Mouse (Mus musculus): ENCODE results near the gene Gskip.

Gskip gene

DNA sequence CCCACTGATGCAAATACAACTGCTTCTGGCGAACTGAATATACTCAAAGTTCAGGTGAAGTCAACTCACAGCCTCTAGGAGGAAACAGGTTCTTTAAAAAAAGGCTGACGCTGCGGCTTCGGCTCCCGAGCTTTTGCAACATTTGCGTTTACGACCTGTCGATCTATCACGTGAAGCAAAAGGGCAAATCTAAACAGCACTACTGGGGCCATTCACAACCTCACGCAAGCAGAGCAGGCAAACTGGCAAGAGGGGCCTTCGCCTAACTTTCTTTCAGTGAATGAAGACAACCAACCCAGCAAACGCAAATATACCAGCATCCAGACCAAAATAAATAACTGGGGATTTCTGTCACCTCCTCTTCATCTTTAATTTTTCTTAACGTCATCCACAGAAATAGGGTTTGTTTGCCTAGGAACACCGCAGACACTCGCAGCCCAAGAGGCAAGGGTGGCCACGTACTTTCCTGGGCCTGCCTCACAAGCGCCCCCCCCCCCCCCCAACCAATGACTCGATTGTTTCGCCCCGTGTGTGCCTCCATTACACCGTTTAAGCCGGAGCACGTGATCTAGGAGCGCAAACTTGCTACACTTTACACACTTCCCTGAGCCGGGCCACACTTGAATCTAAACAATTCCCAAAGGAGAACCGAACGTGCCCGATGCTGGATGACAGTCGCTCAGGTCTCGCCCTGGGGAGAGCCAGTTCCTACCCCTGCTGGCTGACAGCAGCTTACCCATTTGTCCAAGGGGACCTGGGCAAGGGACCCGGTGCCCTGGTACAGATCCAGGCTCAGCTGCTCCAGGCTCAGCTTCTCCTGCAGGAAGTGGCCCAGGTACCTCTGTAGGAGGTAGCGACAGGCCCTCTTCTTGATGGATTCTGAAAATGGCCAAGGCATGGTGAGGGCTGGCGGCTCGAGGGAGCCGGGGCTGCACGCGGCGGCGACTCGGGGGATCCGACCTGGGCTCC lies at the start of gene Gskip:
TSS of gene Gskip (plus strand) at position 897 of the 969 bp plus-strand sequence.
- peak; percentile 56 for DNase-seq (ENCODE audit: low spot score)

GRCm38 (mm10) chr12:105636551-105636950 lies 48.1 kb upstream of the Gskip start:
- DNase-seq (ENCODE audit: low spot score): no peak

DNA sequence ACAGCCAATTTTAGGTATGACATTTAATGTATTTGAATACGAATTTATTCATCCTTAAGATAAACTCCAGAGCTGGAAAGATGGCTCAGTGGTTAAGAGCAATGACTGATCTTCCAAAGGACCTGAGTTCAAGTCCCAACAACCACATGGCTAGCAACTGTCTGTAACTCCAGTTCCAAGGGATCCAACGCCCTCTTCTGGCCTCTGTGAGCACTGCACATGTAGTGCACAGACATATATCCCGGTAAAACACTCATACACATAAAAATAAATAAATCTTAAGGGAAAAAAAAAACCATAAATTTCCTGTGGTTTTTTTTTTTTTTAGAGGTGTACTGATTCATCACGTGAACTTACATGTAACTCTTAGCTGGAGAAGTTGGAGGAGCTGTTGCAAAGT lies 47.1 kb upstream of the Gskip start:
- no peak for DNase-seq (ENCODE audit: low spot score)

GRCm38 (mm10) chr12:105642770-105643321 lies 41.8 kb upstream of the Gskip start:
- DNase-seq (ENCODE audit: low spot score): no peak

- DNase-seq (ENCODE audit: low spot score): no peak
These were observed 28.8 kb upstream of the Gskip start for GRCm38 (mm10) chr12:105655850-105656249.

DNA sequence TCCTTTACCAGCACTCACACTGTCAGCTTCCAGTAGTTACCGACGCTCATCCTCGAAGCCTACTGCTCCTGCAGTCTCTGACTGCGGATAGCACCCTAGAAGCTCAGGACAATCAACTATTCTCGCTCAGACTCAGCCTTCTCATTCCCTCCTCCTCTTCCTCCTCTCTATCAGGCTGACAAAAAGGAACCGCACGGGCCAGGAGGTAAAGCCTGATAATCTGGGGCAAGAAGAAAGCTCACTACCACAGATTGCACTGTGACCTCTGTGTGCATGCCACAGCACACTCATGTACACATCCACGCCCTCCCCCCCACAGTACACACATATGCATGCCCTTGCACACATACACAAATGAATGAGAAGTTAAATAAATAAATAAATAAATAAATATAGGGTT lies 8.4 kb upstream of the Gskip start:
- no peak for DNase-seq (ENCODE audit: low spot score)

DNA sequence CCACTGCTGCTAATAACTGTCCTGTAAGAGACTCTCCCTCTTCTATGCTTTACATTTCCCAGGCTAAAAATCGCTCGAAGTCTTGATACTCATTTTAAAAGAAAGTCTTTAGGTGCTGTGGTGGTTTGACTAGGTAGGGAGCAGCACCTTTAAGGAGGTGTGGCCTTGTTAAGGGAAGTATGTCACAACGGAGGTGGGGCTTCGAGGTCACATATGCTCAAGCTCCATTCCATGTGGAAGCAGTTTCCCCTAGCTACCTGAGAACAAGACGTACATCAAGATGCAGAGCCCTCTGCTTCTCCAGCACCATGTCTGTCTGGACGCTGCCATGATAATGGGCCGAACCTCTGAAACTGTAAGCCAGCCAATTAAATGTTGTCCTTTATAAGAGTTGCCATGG lies 6.4 kb upstream of the Gskip start:
- no peak for DNase-seq (ENCODE audit: low spot score)

DNA sequence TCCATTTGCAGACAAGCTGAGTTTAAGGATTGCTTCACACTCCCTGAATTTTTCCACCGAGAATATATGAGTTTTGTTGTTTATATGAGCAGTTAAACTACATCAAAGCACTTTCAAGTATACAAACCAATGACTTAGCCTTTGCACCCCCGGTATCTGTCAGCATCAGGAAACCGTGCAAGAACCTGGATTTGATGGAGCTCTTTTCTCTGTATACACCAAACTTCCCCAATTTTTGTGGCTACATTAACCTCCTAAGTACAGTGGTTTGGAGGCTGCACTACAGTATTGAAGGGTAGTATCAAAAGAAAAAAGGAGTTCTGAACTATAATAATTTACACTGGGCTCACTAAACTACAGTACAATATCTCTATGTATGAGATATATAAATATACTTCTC lies 5.9 kb upstream of the Gskip start:
- DNase-seq (ENCODE audit: low spot score): no peak

GRCm38 (mm10) chr12:105685001-105685691 lies 517 bp downstream of the Gskip start, which contains the start of gene Atg2b:
TSS of gene Atg2b (minus strand) at chr12:105685211.
- DNase-seq (ENCODE audit: low spot score): peak; percentile 96

- no peak for DNase-seq (ENCODE audit: low spot score)
These were observed 2.2 kb downstream of the Gskip start for GRCm38 (mm10) chr12:105686791-105687190.

DNA sequence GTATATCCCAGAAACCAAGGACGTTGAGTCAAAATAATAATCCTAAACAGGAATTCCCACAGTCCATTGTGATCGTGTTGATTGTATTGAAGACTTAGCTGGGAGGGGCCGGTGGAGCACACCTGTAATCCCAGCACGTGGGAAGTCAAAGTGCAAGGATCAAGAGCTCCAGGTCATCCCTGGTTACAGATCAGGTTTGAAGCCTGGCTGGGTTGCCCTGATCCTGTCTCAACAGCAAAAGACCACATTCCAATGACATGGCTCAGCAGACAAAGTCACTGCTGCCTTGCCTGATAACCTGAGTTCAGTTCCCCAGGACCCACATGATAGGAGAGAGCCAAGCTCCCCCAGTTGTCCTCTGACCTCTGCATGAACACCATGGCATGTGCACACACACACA lies 2.8 kb downstream of the Gskip start:
- no peak for DNase-seq (ENCODE audit: low spot score)

DNA sequence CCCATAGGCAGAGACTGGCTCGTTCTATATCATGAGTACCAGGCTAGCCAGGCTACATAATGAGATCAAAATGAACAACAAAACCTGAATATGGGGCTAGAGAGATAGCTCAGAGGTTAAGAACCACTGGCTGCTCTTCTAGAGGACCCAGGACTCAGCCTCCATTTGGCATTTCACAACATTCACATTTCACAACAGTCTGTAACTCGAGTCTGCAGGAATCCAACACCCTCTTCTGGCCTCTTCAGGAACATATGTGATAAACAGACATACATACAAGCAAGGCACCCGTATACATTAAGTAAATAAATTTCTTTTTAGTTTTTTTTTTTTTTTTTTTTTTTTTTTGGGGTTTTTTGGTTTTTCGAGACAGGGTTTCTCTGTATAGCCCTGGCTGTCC lies 3.9 kb downstream of the Gskip start:
- DNase-seq (ENCODE audit: low spot score): no peak

GRCm38 (mm10) chr12:105689435-105689834 lies 4.8 kb downstream of the Gskip start:
- DNase-seq (ENCODE audit: low spot score): no peak

- no peak for DNase-seq (ENCODE audit: low spot score)
These were observed 9.4 kb downstream of the Gskip start for GRCm38 (mm10) chr12:105694021-105694420.

DNA sequence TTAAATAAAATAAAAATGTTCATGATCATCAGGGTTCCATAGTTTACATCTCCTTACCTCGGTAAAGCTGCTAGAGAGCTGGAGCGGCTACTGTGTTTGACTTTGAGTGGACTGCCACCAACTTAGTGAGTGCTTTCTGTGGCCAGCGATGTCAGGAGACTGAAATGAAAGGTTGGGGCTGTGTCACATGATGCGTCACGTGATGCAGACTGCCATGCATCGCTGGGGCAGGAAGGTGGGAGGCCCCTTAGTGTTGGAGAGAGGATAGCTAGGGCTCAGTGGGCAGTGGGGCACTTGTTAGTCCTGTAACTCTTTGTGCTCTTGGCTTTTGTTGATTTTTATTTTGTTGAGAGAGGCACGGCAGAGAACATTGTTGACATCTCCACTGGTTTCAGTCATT lies 11.2 kb downstream of the Gskip start:
- no peak for DNase-seq (ENCODE audit: low spot score)

GRCm38 (mm10) chr12:105697104-105697780 lies 12.6 kb downstream of the Gskip start:
- DNase-seq (ENCODE audit: low spot score): no peak

- DNase-seq (ENCODE audit: low spot score): no peak
These were observed 15.8 kb downstream of the Gskip start for GRCm38 (mm10) chr12:105700433-105700832.

DNA sequence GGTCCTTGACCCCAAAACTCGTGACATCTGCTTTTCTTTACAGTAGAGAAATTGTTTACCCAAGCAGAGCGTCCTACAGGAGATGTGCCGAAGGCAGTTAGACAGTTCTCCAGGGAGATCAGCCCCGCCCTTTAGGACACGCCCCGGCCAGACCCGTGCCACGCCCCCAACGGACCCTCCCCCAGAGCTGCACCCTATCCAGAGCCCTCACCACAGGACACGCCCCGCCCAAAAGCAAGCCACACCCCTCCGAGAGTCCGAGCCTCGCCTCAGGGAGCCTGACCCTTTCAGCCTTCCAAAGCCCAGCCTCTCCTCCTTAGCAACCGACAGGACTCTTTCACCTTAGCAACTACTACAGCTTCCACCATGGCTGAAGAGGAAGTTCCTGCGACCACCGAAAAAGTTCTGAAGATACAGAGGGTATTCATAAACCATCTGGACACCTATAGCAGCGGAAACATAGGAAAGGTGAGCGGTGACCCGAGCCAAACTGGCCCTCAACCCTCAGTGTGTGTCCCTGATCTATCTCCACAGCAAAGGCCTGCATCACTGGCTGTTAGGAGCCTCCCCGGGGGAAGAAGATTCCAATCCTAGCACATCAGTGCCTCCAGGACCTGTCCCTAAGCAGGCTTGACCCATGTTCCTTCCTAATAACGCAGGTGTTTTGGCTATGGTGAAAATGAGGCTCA lies 21.3 kb downstream of the Gskip start, which contains the start of gene Ak7:
TSS of gene Ak7 (plus strand) at position 178 of the 689 bp plus-strand sequence.
- DNase-seq (ENCODE audit: low spot score): peak; percentile 94

- DNase-seq (ENCODE audit: low spot score): no peak
These were observed 34.0 kb downstream of the Gskip start for GRCm38 (mm10) chr12:105718616-105719015.

DNA sequence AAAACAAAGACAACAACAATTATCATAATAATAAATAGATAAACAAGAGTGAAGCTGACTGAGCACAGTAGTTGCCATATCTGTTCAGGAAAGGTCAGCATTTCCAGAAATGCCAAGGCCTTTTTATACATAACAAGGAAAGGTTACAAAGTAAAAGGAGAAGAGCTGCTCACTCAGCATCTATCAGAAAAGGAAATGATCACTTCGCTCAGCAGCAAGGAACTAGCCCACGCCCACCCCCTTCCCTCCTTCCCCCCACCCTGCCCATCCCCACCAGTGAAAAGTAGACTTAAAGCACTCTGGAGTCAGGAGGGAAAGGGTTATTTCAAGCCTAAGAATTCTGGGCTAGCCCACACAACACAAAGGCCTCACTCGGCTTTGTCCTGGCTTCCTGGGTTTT lies 35.6 kb downstream of the Gskip start:
- no peak for DNase-seq (ENCODE audit: low spot score)

GRCm38 (mm10) chr12:105721452-105722132 lies 37.0 kb downstream of the Gskip start:
- no peak for DNase-seq (ENCODE audit: low spot score)

Measured in testis, postnatal 10 days (tissue).